Mouse (Mus musculus) lung, postnatal 0 days (tissue): Measurements from ENCODE around the gene Slc45a3.

Source experiments
- CTCF ChIP-seq: IDR thresholded peaks from 2 replicates; pipeline ENCODE4 v1.5.1; 2016; ENCODE audit warnings: antibody characterized with exemption, mild to moderate bottlenecking
- EP300 ChIP-seq: IDR thresholded peaks from 2 replicates; pipeline ENCODE4 v1.6.1; 2016; ENCODE audit warnings: antibody characterized with exemption, mild to moderate bottlenecking, control low read depth

DNA sequence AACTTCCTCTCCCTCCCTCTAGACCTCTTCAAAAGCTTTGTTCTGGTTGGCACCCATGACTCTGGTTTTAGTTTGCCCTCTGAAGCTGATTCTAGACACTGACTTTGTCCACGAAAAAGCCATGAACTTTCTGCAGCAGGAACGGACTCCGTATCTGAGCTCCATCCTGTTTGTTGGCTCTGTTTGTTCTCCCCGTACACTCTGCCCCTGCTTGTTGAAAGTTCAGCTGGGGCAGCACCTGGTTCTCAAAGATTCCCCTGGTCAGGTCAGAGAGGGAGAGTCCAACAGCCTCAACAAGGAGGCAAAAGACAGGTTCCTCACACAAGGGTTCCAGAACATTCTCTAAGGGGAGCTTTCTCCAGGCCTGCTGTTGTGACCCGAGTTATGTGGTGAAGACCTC is 5.4 kb upstream of the Slc45a3 start:
- TF ChIP-seq EP300 (no peak), CTCF (no peak)
